Mouse (Mus musculus): ENCODE data around the gene Ak3.

GRCm38 (mm10) chr19:29044353-29044768 is 3.4 kb downstream of the Ak3 start:
- TF ChIP-seq POLR2A (IDR thresholded peaks at IDR 0.05; ENCODE audit: low read depth, low read length) (no peak), CTCF (IDR thresholded peaks at IDR 0.05; ENCODE audit: extremely low read depth, insufficient read depth, insufficient read length, insufficient replicate concordance) (no peak)
